Mouse (Mus musculus) ES-Bruce4 (cell line): ENCODE data around the gene Olfr742. TPM values are rescaled to one million over a fixed set of nuclear protein-coding genes. Genes with fewer than 3 reads are reported as not detected.

Experiments used
- H3K27ac ChIP-seq: 2 replicates; pipeline ENCODE4 v1.5.1; 2012; ENCODE audit warnings: low read length, inconsistent platforms; ENCODE audit not compliant: insufficient read depth
- H3K27me3 ChIP-seq: 2 replicates; pipeline ENCODE4 v1.6.1; 2012; ENCODE audit warnings: mild to moderate bottlenecking, low read length, inconsistent platforms; ENCODE audit not compliant: control insufficient read depth, poor library complexity, insufficient read depth, severe bottlenecking
- H3K36me3 ChIP-seq: 2 replicates; pipeline ENCODE4 v1.6.1; 2012; ENCODE audit warnings: inconsistent platforms, mild to moderate bottlenecking, low read length, moderate library complexity; ENCODE audit not compliant: control insufficient read depth, poor library complexity, insufficient read depth, severe bottlenecking
- H3K4me1 ChIP-seq: one replicate; pipeline ENCODE4 v1.8.1; 2011; ENCODE audit warnings: low read length; ENCODE audit not compliant: control insufficient read depth, insufficient read depth
- H3K4me3 ChIP-seq: 2 replicates; pipeline ENCODE4 v1.5.1; 2011; ENCODE audit warnings: low read depth, mild to moderate bottlenecking, low read length
- H3K9ac ChIP-seq: 2 replicates; pipeline ENCODE4 v1.6.1; 2012; ENCODE audit warnings: low read depth, mild to moderate bottlenecking, inconsistent platforms; ENCODE audit not compliant: poor library complexity, severe bottlenecking
- H3K9me3 ChIP-seq: replicated peaks from 2 replicates; pipeline ENCODE4 v1.6.1; 2012; ENCODE audit warnings: mild to moderate bottlenecking, low read length, inconsistent platforms; ENCODE audit not compliant: control insufficient read depth, poor library complexity, insufficient read depth, severe bottlenecking
- CTCF ChIP-seq: IDR thresholded peaks from one replicate; pipeline ENCODE4 v1.8.1; 2011; ENCODE audit warnings: low read depth, low read length
- EP300 ChIP-seq: IDR thresholded peaks from 2 replicates; pipeline ENCODE4 v1.6.1; 2011; ENCODE audit warnings: low read depth, low read length; ENCODE audit not compliant: insufficient read depth
- POLR2A ChIP-seq: IDR thresholded peaks from one replicate; pipeline ENCODE4 v1.8.1; 2011; ENCODE audit warnings: low read length; ENCODE audit not compliant: insufficient read depth
- polyA plus RNA-seq: library from polyadenylated mRNA; stranded (reverse); fragments of >200 nt; gene quantifications from 2 replicates; pipeline ENCODE4 v1.2.4, GENCODE M21; 2011; ENCODE audit warnings: low read depth; ENCODE audit not compliant: missing spikeins, insufficient read depth, insufficient read length

The Olfr742 gene
- polyA plus RNA-seq: not detected in 2 replicates

DNA sequence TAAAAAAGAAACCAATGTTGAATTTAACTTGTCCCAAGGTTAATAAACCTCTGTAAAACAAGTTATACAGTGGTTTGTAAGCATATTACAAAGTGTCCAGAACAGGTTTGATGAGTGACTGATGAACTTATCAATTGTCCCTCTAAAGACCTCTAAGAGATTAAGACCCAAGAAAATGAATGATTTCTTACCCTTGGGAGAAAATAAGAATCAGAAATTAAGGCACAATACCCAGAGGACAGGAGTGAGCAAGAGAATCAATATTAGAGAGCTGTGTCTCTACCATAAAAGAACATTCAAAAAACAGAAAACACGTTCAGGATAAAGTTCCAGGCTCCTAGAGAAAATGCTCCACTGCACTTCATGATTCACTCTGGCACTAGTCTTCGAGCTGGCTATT, at the start of gene Olfr742:
Gene Olfr742, plus strand, starts transcription at position 301 of the 400 bp plus-strand sequence.
- Histone ChIP-seq H3K27ac (no peak within 1 kb of the TSS), H3K36me3 (no peaks in the 10 kb centered on the region), H3K9me3 (no peaks in the 10 kb centered on the region), H3K9ac (no peak within 1 kb of the TSS), H3K4me1 (no peaks in the 10 kb centered on the region), H3K27me3 (no peaks in the 10 kb centered on the region), H3K4me3 (no peak within 1 kb of the TSS)
- TF ChIP-seq CTCF: no peak
- TF ChIP-seq EP300: no peak
- no peak for TF ChIP-seq POLR2A

GRCm38 (mm10) chr14:50472438-50472837, 31.0 kb upstream of the Olfr742 start, which contains the start of gene Olfr741:
TSS of gene Olfr741 (plus strand) at chr14:50472738.
- Histone ChIP-seq H3K27ac (no peak within 1 kb of the TSS), H3K4me1 (no peaks in the 10 kb centered on the region), H3K4me3 (no peak within 1 kb of the TSS), H3K27me3 (no peaks in the 10 kb centered on the region), H3K9me3 (no peaks in the 10 kb centered on the region), H3K36me3 (no peaks in the 10 kb centered on the region), H3K9ac (no peak within 1 kb of the TSS)
- TF ChIP-seq POLR2A (no peak), CTCF (no peak), EP300 (no peak)

DNA sequence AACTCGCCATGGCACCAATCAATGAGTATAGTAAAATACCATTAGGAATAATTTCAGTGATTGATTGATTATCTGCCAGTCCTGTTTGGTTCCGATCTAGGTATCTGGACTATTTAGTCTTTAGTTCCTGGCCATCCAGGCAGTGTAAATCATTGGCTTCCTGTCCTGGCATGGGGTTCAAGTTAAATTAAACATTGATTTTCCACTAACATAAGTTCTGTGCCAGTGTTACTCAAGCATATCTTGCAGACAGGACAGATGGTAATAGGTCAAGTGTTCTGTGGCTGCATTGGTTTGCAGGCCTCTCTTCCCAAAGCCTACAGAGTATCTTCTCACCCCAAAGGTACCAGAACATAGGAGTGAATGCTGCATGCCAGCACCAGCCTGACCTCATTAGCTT, 25.0 kb upstream of the Olfr742 start:
- Histone ChIP-seq H3K36me3 (no peaks in the 10 kb centered on the region), H3K4me1 (no peaks in the 10 kb centered on the region), H3K9ac (no peak overlapping the region), H3K4me3 (no peak overlapping the region), H3K9me3 (no peaks in the 10 kb centered on the region), H3K27me3 (no peaks in the 10 kb centered on the region), H3K27ac (no peak overlapping the region)
- TF ChIP-seq POLR2A (no peak), CTCF (no peak), EP300 (no peak)

DNA sequence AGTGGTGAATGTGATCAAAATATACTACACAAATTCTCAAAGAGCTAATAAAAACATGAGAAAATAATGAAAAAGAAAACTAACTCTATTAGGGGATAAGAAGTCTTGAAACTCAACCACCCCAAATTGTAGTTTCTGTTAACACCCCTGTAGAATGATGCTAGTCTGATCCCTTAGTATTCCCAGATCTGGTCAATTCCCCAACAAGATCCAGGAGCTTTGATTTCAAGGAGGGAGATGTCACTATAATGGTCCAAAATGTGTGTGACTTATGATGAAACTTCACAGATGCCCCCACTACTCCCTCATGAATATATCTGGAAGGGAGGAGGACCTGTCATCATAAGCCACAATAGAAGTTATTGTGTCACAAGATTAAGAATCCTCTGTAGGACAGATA, 18.1 kb downstream of the Olfr742 start, which contains the start of gene Olfr743:
Gene Olfr743, plus strand, starts transcription at position 301 of the 400 bp plus-strand sequence.
- Histone ChIP-seq H3K9ac (no peak within 1 kb of the TSS), H3K4me1 (no peaks in the 10 kb centered on the region), H3K4me3 (no peak within 1 kb of the TSS), H3K27ac (no peak within 1 kb of the TSS), H3K27me3 (no peaks in the 10 kb centered on the region), H3K36me3 (no peaks in the 10 kb centered on the region), H3K9me3 (no peaks in the 10 kb centered on the region)
- no peak for TF ChIP-seq CTCF
- no peak for TF ChIP-seq POLR2A
- TF ChIP-seq EP300: no peak

GRCm38 (mm10) chr14:50552734-50553133, 49.3 kb downstream of the Olfr742 start:
- no peaks in the 10 kb centered on the region for H3K36me3 ChIP-seq
- TF ChIP-seq EP300: no peak
- TF ChIP-seq CTCF: no peak
- no peak for TF ChIP-seq POLR2A
- no peaks in the 10 kb centered on the region for H3K4me1 ChIP-seq

More at GRCm38 (mm10) chr14:50552734-50553133, 49.3 kb downstream of the Olfr742 start:
- Histone ChIP-seq H3K9me3 (0 out of 2 replicates have a peak, but pooled peaks cover 2% of the 10 kb centered on the region), H3K27me3 (no peaks in the 10 kb centered on the region), H3K4me3 (no peak overlapping the region), H3K9ac (no peak overlapping the region), H3K27ac (no peak overlapping the region)

Other genes with a start within 250 kb of the Olfr742 start
- not detected in 2 replicates for gene Olfr732, start 219.4 kb upstream of the Olfr742 start, polyA plus RNA-seq
- not detected in 2 replicates for gene Olfr733, start 202.1 kb upstream of the Olfr742 start, polyA plus RNA-seq
- not detected in 2 replicates for gene Olfr734, start 176.8 kb upstream of the Olfr742 start, polyA plus RNA-seq
- gene Olfr735, start 154.7 kb upstream of the Olfr742 start, polyA plus RNA-seq: not detected in 2 replicates
- gene Tlr11, start 145.7 kb upstream of the Olfr742 start, polyA plus RNA-seq: not detected in 2 replicates
- not detected in 2 replicates for gene Olfr736, start 122.4 kb upstream of the Olfr742 start, polyA plus RNA-seq
- gene Olfr738, start 96.0 kb upstream of the Olfr742 start, polyA plus RNA-seq: not detected in 2 replicates
- gene Olfr739, start 85.0 kb upstream of the Olfr742 start, polyA plus RNA-seq: not detected in 2 replicates
- gene Olfr740, start 58.1 kb upstream of the Olfr742 start, polyA plus RNA-seq: not detected in 2 replicates
- not detected in 2 replicates for gene Olfr741, start 30.9 kb upstream of the Olfr742 start, polyA plus RNA-seq
- not detected in 2 replicates for gene Olfr743, start 18.2 kb downstream of the Olfr742 start, polyA plus RNA-seq
- not detected in 2 replicates for gene Olfr744, start 111.3 kb downstream of the Olfr742 start, polyA plus RNA-seq
- gene Olfr745, start 135.8 kb downstream of the Olfr742 start, polyA plus RNA-seq: not detected in 2 replicates
- not detected in 2 replicates for gene Olfr746, start 143.5 kb downstream of the Olfr742 start, polyA plus RNA-seq
- gene Olfr747, start 189.6 kb downstream of the Olfr742 start, polyA plus RNA-seq: not detected in 2 replicates
- not detected in 2 replicates for gene Olfr748, start 203.8 kb downstream of the Olfr742 start, polyA plus RNA-seq
- not detected in 2 replicates for gene Olfr749, start 241.5 kb downstream of the Olfr742 start, polyA plus RNA-seq